Mouse (Mus musculus) MEL (cell line): ENCODE measurements around the gene Gclc.

Experiments
- CHD2 ChIP-seq: IDR thresholded peaks from 2 replicates; pipeline ENCODE4 v1.6.1; 2011; ENCODE audit warnings: low read length, improper control_type of control experiment
- CTCF ChIP-seq, 3 experiments: IDR thresholded peaks in 2 of 3; conservative IDR thresholded peaks in 1 of 3; 2 replicates each; pipeline ENCODE4 v1.5.1; 2011 to 2012; ENCODE audit warnings: low read length in 3 of 3, low read depth in 2 of 3, mild to moderate bottlenecking in 2 of 3, improper control_type of control experiment in 1 of 3, inconsistent platforms in 1 of 3, mixed read lengths in 1 of 3, moderate library complexity in 1 of 3; ENCODE audit not compliant: control insufficient read depth in 1 of 3, insufficient read depth in 1 of 3, poor library complexity in 1 of 3, severe bottlenecking in 1 of 3
- MAX ChIP-seq: IDR thresholded peaks from 2 replicates; pipeline ENCODE4 v1.6.1; 2011; ENCODE audit warnings: low read length, improper control_type of control experiment
- MAZ ChIP-seq: IDR thresholded peaks from 2 replicates; pipeline ENCODE4 v1.6.1; 2012; ENCODE audit warnings: low read depth, mild to moderate bottlenecking, inconsistent platforms, low read length, improper control_type of control experiment
- MXI1 ChIP-seq: IDR thresholded peaks from 2 replicates; pipeline ENCODE4 v1.6.1; 2011; ENCODE audit warnings: mild to moderate bottlenecking, low read depth, low read length, improper control_type of control experiment
- NELFE ChIP-seq: IDR thresholded peaks from 2 replicates; pipeline ENCODE4 v1.6.1; 2011; ENCODE audit warnings: low read depth, low read length, improper control_type of control experiment
- SMC3 ChIP-seq: IDR thresholded peaks from 2 replicates; pipeline ENCODE4 v1.6.1; 2011; ENCODE audit warnings: low read depth, low read length, improper control_type of control experiment
- TBP ChIP-seq: IDR thresholded peaks from 2 replicates; pipeline ENCODE4 v1.8.0; 2011; ENCODE audit warnings: low read depth, low read length, improper control_type of control experiment
- ZC3H11A ChIP-seq: IDR thresholded peaks from 2 replicates; pipeline ENCODE4 v1.6.1; 2012; ENCODE audit warnings: low read depth, mild to moderate bottlenecking, inconsistent platforms, low read length, improper control_type of control experiment

GRCm38 (mm10) chr9:77787936-77788335 lies 33.6 kb downstream of the Gclc start:
- TF ChIP-seq CTCF (IDR thresholded peaks at IDR 0.05 in 2 of 3, conservative IDR thresholded peaks at IDR 0.05 in 1 of 3; ENCODE audit: control insufficient read depth in 1 of 3, insufficient read depth in 1 of 3, low read depth in 2 of 3, low read length in 3 of 3, poor library complexity in 1 of 3, severe bottlenecking in 1 of 3), result no peak
- no peak for TF ChIP-seq TBP
- no peak for TF ChIP-seq MAZ
- TF ChIP-seq MAX, result no peak
- no peak for TF ChIP-seq CHD2
- TF ChIP-seq ZC3H11A, result no peak
- TF ChIP-seq NELFE, result no peak
- TF ChIP-seq SMC3, result no peak
- no peak for TF ChIP-seq MXI1
